Mouse (Mus musculus) CD8-positive naive resting alpha-beta T cell, adult 2 months (primary cell): Measurements from ENCODE around the gene Por.

Experiments used
- DNase-seq, 2 experiments: peaks; one replicate each; pipeline ENCODE4 v3.0.0; 2022; ENCODE audit warnings: low read depth in 2 of 2, low spot score in 2 of 2

Por gene

GRCm38 (mm10) chr5:135726641-135727346 lies 57.0 kb downstream of the Por start:
- no peak for DNase-seq

- DNase-seq = no peak
These were observed 58.0 kb downstream of the Por start for GRCm38 (mm10) chr5:135727871-135728270.

GRCm38 (mm10) chr5:135728361-135728760 lies 58.5 kb downstream of the Por start:
- no peak for DNase-seq

- no peak for DNase-seq
These were observed 59.5 kb downstream of the Por start for GRCm38 (mm10) chr5:135729351-135729750.

DNA sequence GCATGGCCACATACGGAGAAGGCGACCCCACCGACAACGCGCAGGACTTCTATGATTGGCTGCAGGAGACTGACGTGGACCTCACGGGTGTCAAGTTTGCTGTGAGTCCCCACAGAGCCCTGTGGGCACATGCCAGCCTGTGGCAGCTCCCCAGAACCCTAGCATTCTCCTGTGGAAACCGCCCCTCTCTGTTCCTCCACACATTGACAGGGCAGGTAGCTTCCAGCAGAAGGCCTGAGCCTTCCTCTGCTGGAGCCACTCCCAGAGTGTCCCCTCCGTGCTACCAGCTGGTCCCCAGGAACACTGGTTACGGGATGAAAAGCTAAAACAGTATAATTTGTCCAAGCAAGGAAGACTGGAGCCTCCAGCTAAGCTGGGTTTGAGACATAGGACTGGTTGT lies 60.4 kb downstream of the Por start:
- no peak for DNase-seq

DNA sequence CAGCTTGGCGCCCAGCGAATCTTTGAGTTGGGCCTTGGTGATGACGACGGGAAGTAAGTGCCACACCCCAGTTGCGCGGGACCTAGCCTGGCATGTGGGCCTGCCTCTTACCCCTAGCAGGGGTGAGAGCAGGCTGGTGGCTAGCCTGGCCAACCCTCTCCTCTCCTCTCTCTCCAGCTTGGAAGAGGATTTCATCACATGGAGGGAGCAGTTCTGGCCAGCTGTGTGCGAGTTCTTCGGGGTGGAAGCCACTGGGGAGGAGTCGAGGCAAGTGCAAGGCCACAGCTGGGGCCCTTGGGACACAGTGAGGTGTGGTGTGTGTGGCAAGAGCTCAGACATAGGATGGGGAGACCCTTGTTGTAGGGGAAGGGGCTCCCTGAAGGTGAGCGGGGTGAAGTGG lies 61.1 kb downstream of the Por start:
- no peak for DNase-seq

- DNase-seq = no peak
These were observed 61.5 kb downstream of the Por start for GRCm38 (mm10) chr5:135731322-135731721.

GRCm38 (mm10) chr5:135733071-135733470 lies 63.2 kb downstream of the Por start:
- no peak for DNase-seq

DNA sequence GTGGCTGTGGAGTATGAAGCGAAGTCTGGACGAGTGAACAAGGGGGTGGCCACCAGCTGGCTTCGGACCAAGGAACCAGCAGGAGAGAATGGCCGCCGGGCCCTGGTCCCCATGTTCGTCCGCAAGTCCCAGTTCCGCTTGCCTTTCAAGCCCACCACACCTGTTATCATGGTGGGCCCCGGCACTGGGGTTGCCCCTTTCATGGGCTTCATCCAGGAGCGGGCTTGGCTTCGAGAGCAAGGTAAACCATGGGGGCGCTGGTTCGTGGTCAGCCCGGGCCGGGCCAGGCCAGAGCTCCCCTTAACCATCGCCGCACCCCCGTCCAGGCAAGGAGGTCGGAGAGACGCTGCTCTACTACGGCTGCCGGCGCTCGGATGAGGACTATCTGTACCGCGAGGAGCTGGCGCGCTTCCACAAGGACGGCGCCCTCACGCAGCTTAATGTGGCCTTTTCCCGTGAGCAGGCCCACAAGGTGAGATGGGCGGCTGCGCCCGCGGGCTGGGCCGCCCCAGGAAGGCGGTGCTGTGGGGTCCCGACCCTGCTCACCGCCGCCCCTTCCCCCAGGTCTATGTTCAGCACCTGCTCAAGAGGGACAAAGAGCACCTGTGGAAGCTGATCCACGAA lies 64.3 kb downstream of the Por start:
- DNase-seq = no peak

GRCm38 (mm10) chr5:135735741-135736140 lies 65.9 kb downstream of the Por start:
- DNase-seq = no peak

GRCm38 (mm10) chr5:135736544-135736943 lies 66.7 kb downstream of the Por start:
- DNase-seq = no peak

DNA sequence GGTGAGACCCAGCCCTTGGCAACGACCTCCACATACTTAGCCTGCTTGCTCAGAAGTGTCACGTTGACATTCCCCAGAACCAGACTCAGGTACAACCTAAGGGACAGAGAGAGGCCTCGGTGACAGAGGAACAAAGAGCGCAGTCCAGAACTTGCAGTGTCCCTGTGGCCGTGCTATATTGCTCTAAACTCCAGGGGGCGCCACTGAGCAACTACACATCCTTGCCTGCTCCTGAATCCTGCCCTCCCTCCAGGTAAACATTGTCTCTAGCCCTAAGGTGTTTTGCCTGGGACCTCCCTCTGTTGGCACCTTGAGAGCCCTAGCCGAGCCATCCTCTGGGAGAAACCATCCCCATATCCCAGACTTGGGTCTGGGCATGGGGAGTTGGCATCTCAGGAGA lies 67.3 kb downstream of the Por start:
- peak in 1 of 2 experiments; percentile 24 for DNase-seq

DNA sequence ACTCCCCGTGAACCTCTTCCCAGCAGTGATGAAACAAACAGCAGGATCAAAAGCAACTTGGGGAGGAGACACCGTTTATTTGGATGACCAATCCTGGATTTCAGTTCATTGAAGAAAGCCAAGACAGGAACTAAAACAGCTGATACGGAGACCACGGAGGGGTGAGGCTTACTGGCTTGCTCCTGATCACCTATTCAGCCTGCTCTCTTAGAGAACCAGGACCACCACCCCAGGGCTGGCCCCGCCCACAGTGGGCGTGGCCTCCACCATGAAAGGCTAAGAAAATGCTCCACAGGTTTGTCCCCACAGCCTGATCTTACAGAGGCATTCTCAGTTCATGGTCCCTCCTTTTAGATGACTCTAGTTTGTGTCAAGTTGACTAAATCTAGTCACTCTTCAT lies 68.4 kb downstream of the Por start:
- no peak for DNase-seq

GRCm38 (mm10) chr5:135742156-135742555 lies 72.3 kb downstream of the Por start:
- DNase-seq = no peak

DNA sequence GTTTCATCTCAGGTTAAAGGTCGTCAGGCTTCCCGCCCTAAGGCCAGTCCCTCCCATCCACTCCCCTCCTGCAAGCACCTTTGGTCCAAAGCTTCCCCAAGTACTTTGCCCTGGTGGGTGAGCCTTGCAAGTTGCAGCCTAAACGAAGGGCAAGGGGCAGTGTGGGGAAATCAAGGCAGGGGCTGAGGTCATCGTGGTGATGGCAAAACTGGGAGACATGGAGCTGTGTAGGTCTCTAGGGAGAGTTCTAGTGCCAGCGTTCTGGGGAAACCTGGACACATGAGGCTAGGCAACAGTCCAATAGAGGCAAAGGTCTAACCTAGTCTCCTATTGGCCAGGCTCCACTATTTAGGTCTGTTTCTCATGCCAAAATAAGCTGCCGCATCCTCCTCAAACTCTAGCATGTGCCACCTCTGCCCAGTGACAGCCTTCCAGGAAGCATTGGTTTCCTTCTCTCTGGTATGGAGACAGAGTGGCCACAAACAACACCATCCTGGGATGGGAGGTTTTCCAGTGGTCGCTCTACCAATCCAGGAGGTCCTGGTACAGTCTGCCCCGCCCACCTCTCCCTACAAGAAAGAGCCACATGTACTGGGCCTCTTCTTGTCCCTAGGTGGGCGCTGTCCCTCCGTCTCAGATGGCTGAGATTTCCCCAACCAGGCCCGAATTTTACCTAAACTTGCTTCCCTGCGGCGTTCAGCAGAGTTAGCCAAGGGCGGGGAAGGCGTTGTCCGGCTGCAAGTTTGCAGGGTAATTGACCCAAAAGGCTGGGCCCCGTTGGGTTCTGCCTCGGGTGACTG lies 73.3 kb downstream of the Por start:
- DNase-seq = no peak

DNA sequence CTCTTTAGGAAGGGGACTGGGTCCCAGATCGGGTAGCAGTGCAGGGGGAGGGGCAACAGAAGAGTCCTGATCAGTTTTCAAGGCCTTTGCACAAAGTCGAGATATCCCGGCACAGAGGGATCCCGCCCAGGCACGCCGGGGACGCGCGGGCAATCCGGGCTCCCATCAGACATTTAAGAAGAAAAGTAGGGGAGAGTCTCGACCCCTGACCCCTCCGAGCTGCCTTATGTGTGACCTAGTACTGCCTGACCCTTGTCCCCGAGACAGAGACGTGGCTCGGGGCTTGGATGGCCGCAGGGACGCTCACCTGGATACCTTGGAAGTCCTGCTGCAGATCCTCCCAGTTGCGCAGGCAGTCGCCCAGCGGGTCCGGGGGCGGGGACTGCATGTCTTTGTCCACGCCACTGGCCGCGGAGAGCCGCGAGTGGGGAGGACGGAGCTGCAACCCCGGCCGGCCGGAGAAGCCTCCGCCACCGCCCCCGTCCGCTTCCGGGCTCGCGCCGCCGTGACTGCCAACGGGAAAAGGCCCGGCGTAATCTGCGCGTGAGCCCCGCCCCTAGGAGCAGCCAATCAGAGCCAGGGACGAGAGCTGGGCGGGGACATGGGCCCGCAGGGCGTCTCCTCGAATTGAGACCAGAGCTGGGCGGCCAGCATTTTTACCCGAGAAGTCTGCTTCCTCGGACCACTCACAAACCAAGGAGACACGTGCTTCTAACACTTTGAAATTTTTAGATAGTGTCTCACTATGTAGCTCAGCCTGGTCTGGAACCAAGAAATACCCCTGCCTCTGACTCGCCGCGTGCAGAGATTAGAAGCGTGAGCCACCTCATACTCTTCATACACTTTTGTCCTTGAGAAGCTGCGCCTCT lies 74.1 kb downstream of the Por start, which contains the start of gene Tmem120a:
TSS of gene Tmem120a (minus strand) at position 708 of the 869 bp plus-strand sequence.
- DNase-seq = peak; percentile 77 to 87

DNA sequence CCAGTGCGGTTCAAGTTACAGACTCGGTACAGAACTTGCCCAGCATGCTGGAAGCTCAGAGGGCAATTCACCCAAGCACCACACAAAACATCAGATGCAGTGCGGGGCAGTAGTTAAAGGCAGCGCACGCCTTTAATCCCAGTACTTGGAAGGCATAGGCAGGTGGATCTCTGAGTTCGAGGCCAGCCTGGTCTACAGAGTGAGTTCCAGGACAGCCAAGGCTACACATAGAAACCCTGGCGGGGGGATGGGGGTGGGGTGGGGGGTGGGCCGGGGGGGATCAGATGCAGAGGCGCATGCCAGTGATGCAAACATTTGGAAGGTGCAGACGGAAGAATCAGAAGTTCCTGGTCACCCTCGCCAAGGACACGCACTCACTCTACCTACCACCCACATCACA lies 74.9 kb downstream of the Por start:
- no peak for DNase-seq

DNA sequence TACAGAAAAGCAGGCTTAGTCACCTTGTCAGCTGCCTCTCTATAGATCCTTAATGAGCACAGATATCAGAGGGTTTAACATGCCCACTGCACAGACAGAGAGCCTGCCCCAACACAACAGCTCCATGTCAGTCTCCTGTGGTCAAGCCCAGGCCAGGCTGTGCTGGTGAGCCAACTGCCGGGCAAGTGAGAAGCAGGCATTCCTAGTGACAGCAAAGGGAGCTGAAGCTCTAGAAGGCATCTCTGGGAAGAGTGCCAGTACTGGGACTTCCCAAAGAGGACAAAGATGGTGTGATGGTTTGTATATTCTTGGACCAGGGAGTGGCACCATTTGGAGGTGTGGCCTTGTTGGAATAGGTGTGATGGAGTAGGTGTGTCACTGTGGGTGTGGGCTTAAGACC lies 81.2 kb downstream of the Por start:
- DNase-seq = no peak

- no peak for DNase-seq
These were observed 81.8 kb downstream of the Por start for GRCm38 (mm10) chr5:135751595-135751994.

DNA sequence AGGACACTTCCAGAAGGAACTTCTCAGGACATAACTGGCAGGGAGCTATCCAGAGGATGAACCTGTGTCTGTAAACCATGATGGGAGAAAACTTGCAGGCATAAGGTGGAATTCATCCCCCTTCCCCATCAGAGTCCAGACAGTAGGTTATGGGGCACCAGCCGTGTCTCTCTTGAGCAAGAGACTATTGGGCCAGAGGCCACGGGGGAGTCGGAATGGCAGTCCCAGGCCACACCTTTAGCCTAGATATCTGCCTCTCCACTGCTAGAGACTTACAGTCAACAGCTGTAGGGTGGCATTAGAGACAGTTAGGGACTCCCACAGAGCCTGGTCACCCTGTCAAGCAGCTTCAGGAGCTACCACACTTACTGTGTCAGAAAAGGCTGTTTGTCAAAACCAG lies 92.0 kb downstream of the Por start:
- DNase-seq = no peak

DNA sequence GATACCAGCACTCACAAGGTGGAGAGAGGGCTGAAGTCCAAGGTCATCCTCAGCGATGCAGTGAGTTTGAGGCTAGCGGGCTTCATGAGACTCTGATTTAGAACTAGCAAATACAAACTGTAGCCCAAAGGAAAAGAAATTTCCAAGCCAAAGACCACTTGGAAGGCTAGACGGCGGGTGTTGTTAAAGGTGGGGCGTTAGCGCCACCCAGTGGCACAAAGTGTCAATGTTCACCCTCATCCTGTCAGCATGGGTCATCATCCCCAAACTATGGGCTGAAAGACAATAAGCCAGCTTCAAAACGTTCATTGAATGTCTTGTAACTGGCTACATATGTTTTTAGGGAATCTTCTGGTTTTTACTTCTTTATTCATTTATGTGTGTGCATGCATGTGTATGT lies 93.7 kb downstream of the Por start:
- peak; percentile 61 to 64 for DNase-seq
